Mouse (Mus musculus) heart, adult 18-20 months (tissue): ENCODE measurements around the gene Akap7. TPM values are rescaled to one million over a fixed set of nuclear protein-coding genes. Genes with fewer than 3 reads are reported as not detected.

Source experiments
- DNase-seq, 2 experiments: peaks; one replicate each; pipeline ENCODE4 v3.0.0; 2021 to 2022; ENCODE audit warnings: mixed read lengths in 1 of 2
- total RNA-seq, 2 experiments: library from RNA; stranded (reverse); gene quantifications; 2 replicates each; pipeline ENCODE4 v1.2.3; 2021

Akap7 gene
- total RNA-seq, 2 experiments from 2014 or later, result 52.6 to 62.5 TPM

- peak in 1 of 2 experiments; percentile 45 for DNase-seq
Measured at GRCm38 (mm10) chr10:25257466-25257865, 50.2 kb downstream of the Akap7 start.

DNA sequence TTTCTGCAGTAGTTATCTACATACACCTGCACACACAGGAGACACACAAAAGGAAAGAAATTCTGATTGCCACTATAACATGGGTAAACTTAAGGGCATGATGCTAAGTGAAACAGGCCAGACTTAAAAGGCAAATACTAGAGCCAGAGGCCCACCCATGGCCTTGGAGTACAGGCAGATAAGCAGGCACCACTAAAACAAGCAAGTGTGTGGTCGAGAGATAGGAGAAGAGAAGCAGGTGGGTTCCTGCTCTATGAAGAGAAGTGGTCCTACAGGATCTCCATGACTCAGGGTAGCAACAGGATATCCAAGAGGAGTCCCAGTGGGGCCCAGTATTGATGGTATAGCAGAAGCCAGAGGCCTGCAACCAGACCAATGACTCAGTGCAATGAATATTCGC is 54.2 kb downstream of the Akap7 start:
- no peak for DNase-seq

GRCm38 (mm10) chr10:25253006-25253405 is 54.7 kb downstream of the Akap7 start:
- DNase-seq, result no peak

DNA sequence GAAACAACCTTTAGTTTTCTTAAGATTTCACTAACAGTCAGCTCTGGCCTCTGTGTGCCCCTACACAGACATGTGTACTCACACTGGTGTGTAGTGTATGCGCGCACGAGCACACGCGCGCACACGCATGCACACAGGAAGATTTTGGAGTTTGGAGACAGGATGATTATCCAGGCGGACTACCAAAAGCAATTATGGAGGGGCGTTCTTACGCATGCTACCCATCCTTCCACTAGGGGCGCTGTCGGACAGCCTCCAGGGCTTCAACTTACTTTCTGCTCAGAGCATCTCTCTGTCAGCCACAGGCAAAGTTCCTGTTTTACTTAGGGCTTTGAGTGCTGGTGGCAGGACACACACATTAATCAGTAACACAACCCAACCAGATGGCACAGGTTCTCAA is 57.6 kb downstream of the Akap7 start:
- peak; percentile 40 to 74 for DNase-seq

GRCm38 (mm10) chr10:25246173-25246572 is 61.5 kb downstream of the Akap7 start:
- DNase-seq, result no peak

DNA sequence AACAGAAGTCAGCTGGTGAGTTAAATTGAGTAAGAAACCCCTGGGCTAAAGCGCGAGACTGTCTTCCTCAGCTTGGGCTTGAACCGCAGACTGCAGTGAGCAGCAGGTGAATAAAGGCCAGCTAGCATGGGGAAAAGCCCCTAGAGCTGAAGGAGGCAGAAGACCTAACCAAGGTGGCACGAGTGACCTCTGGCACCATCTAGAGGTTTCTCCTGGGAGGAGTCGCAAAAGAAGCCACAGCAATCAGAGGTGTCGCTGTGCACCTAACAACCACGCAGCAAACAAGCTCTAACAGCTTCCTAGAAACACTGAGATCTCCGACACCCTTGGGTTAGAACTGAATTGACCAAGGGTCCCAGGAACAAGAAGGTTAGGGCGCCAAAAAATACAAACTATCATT is 68.5 kb downstream of the Akap7 start:
- DNase-seq, result peak; percentile 18 to 45

DNA sequence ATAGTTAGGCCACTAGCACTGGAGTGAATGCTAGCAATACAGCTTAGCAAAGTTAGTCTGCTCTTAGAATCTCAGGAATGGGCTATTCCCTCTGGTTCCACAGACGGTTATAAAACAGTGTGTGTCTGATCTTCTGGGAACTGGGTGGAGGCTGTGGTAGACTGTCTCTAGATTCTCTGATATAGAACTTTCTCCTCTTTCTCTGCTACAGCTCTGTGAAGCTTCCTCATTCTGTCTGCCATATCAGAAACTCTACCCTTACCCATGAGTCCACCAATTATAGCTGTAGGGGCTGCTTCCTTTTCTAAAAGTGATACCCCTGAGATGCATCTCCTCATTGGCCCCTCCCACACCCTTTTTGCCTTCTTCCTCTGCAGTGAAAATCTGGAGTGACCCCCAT is 73.6 kb downstream of the Akap7 start:
- DNase-seq, result no peak

GRCm38 (mm10) chr10:25232700-25233099 is 75.0 kb downstream of the Akap7 start:
- no peak for DNase-seq

GRCm38 (mm10) chr10:25231358-25231757 is 76.3 kb downstream of the Akap7 start:
- DNase-seq, result no peak

- DNase-seq, result no peak
Measured at GRCm38 (mm10) chr10:25224371-25224770, 83.3 kb downstream of the Akap7 start.

DNA sequence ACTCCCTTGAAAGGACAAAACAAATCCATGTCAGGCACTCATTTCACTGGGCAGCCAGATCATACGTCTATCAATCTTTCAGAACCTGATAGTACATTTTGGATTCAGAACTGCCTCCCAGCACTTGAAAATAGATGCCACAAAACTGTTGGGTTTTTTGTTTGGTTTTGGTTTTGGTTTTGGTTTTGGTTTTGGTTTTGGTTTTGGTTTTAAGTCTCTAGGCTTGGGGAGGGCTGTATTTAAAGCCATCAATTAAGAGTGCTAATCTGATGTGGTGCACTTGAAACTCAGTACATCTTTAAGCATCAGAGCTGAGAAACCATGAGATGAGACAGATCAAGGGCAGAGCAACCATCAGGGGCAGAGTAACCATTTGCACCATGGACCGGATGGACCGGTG is 86.9 kb downstream of the Akap7 start:
- DNase-seq, result no peak

- DNase-seq, result no peak
Measured at GRCm38 (mm10) chr10:25219901-25220495, 87.7 kb downstream of the Akap7 start.

- peak; percentile 39 to 75 for DNase-seq
Measured at GRCm38 (mm10) chr10:25219220-25219628, 88.4 kb downstream of the Akap7 start.

DNA sequence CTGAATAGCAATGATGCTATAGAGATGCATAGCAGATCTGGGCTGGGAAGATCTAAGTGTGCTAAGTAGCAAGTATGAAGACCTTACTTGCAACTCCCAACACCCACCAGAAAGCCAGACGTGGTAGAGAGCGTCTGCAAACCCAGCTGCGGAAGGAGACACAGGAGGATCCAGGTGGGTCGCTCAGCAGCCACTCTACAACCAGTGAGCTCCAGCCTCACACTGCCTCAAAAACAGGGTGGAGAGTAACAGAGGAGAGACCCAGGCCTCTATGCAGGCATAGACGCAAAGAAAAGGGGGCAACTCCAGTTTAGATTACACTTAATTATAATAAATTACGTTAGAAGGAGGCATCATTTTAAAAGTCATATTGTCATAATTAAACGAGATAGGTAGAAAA is 88.9 kb downstream of the Akap7 start:
- DNase-seq, result no peak

GRCm38 (mm10) chr10:25215977-25216376 is 91.7 kb downstream of the Akap7 start:
- no peak for DNase-seq

GRCm38 (mm10) chr10:25213716-25214115 is 94.0 kb downstream of the Akap7 start:
- DNase-seq, result no peak

GRCm38 (mm10) chr10:25208619-25209018 is 99.1 kb downstream of the Akap7 start:
- DNase-seq, result no peak

- no peak for DNase-seq
Measured at GRCm38 (mm10) chr10:25207866-25208265, 99.8 kb downstream of the Akap7 start.

- no peak for DNase-seq
Measured at GRCm38 (mm10) chr10:25200691-25201090, 107.0 kb downstream of the Akap7 start.

GRCm38 (mm10) chr10:25199510-25200353 is 107.9 kb downstream of the Akap7 start:
- peak; percentile 62 to 67 for DNase-seq

GRCm38 (mm10) chr10:25198575-25198974 is 109.1 kb downstream of the Akap7 start:
- no peak for DNase-seq

DNA sequence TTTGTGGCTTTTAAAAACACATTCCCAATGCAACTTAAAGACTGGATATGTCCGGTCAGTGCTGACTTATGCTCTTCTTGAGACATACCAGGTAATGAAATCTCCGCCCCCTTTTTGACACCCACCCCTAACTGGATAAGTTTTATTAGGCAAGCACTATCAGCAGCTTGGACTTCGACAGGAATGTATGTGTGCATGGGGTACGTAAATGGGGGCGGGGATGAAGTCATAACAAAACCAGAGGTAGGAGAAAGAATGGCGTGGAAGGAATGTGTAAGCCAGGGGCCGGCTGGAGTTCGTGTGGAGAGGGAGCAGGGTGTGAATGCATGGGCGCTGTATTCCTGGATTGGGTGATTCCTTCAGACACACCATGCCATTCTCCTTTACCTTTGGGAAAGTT is 109.6 kb downstream of the Akap7 start:
- DNase-seq, result no peak

GRCm38 (mm10) chr10:25192180-25193073 is 115.2 kb downstream of the Akap7 start:
- DNase-seq, result no peak
